Mouse (Mus musculus) urinary bladder, postnatal 36 days (tissue): ENCODE results near the gene Clca3b.
"Not testable (repeated sequence)": the region's sequence is repeated elsewhere in the genome, so short reads cannot be mapped to it uniquely, and the experiment has no call there.

Source experiments
- DNase-seq, 2 experiments: peaks; one replicate each; pipeline ENCODE4 v3.0.0; 2022; ENCODE audit warnings: low spot score in 2 of 2, mixed read lengths in 1 of 2

Gene Clca3b

DNA sequence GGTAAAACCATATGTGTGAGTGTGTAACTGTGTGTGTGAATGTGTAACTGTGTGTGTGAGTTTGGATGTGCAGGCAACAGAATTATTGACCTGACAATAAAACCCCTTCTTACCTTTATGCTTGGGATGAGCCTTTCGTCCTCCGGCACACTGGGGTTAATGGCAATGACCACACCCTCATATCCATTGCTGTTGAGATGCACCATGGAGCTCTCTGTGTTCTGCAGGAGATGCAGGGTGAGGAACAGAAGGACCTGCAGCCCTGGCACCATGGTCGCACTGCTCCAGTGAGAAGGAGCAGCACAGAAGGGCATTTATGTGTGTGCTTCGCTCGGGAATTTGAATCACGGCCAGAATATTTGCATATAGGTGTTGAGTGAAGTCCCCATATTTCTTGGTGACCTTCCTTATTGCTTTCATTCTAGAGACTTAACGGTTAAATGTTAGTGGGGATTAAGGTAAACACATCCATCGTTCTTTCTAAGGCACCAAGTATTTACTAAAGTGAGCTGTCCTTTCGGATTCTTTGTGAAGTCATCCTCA, at the start of gene Clca3b:
Gene Clca3b (minus strand): TSS at position 344 of the 543 bp plus-strand sequence.
- DNase-seq: not testable (repeated sequence)

DNA sequence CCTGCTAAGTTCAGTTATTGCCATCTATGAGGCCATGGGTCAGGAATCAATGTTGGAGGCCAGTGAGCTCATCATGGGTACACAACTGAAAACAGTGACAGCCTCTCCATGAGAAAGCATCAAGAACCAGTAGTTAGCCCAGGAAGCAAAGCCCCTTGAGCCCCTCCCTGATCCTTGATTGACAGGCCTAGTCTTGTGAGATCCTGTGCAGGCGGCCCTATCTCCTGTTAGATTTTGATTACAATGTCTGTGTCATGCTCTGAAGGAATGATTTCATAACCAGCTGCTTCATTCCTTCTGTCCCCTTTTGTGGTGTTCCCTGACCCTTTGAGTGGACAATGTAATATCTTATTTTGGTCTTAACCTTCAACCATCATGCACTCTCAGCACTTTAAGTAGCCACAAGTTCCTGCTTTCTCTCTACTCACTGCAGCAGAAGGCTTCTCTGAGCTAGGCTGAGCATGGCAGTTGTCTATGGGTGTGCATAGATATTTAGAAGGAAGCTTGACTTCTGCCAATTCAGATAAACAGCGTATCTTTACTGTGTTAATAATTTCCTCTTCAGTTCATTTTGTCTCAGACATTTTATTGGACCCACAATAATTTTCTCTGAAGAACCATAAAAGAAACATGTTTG, 48.0 kb upstream of the Clca3b start:
- no peak for DNase-seq

- DNase-seq: no peak
Observed at GRCm38 (mm10) chr3:144890246-144890758, 41.1 kb upstream of the Clca3b start.

GRCm38 (mm10) chr3:144886957-144887356, 37.8 kb upstream of the Clca3b start:
- DNase-seq: no peak

- not testable (repeated sequence) for DNase-seq
Observed at GRCm38 (mm10) chr3:144872012-144872411, 22.9 kb upstream of the Clca3b start.

- DNase-seq: no peak
Observed at GRCm38 (mm10) chr3:144849584-144849983, 427 bp upstream of the Clca3b start.

GRCm38 (mm10) chr3:144827257-144827656, 21.9 kb downstream of the Clca3b start:
- no peak for DNase-seq

DNA sequence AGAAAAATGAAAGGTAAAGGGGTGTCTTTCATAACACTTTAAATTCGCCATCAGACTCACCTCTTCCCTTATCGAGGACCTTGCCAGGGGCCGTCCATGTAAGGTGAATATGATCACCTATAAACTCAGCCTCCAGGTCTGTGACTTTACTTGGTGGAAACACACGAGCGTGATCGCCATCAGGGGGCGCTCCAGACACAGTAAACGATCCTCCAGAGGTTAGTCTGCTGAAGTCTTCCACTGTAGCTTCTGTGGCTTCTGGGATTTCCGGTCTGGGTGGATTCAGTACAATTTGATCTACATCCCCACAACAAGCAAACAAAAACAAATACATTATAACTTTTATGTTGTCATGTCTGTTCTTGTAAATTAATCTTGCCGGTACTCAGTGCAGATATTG, 24.0 kb downstream of the Clca3b start:
- peak; percentile 71 to 85 for DNase-seq

DNA sequence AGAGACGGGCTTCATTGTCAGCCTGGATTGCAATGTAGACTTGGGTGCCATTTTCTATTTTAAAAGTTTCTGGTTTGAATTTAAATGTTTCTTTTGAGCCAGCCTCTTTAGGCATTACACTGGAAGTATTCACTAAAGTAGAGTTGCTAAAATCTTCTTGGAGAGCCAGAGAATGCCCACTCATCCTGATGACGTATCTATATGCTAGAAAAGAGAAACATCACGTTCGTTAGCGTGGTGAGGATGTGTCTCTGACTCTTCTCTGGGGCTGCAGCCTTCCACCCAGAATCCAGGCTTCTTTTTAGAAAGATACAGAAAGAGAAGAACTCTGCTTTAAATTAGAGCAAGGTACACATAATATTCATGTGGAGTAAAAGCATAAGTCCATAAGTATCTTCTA, 25.8 kb downstream of the Clca3b start:
- DNase-seq: no peak

DNA sequence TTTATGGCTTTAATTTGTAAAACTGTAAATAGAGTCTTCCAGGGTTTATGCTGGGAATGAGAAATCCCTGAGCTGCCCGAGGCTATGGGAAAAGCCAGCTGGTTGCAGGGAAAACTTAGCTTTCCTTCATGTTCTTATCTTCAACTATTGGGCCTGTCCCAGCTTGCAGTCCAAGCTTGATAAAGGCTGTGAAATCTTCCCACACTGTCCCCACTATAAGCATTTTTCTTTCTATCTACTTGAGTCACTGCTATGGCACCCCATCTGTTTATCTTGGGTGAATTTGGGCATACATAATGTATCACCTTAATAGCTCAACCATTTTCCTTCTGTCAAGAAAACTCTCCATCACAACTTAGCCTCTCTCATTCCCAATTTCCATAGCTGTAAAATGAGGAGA, 28.5 kb downstream of the Clca3b start:
- DNase-seq: no peak

- not testable (repeated sequence) for DNase-seq
Observed at GRCm38 (mm10) chr3:144819219-144819618, 29.9 kb downstream of the Clca3b start, which contains the start of gene Clca3a2. Clca3a2 (minus strand) TSS chr3:144819494.

DNA sequence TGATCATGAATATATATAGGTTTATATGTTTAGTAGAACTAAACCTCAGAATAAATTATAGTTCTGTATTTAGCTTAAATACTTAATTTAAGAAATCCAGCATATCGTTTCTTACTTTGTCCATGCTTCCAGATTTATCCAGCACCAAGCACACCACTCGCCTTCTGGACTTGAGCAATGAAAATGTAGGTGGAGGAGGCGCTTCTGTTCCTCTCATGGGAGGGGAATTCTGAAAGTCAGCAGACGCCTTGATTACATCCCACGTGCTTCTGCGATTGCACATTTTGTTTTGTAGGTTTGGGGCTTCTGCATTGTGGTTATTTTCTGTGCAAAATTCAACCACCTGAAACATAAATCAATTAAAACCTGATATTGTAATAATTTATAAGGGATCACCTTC, 35.8 kb downstream of the Clca3b start:
- DNase-seq: not testable (repeated sequence)

DNA sequence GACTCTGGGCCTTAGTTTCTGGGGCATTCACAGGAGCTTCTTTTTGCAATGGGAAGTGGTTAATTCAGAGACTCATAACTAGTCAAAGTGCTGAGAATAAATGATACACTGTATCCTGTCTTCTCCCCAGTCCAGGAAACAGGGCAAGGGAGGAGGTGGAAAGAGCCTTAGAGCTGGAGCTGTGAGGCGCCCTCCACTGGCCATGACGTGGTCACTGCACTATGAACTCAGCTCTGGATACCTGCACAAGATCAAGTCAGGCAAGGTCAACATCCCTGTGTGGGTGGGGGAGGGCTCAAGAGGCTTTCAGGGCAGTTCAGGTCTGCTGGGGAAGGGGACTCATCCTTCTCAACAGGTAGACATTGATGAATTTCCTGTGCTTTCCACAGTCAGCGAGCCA, 37.3 kb downstream of the Clca3b start:
- no peak for DNase-seq

- DNase-seq: not testable (repeated sequence)
Observed at GRCm38 (mm10) chr3:144808153-144808925, 40.8 kb downstream of the Clca3b start.

GRCm38 (mm10) chr3:144806626-144807025, 42.5 kb downstream of the Clca3b start:
- DNase-seq: not testable (repeated sequence)

GRCm38 (mm10) chr3:144801861-144802260, 47.3 kb downstream of the Clca3b start:
- peak in 1 of 2 experiments; percentile 35 for DNase-seq

DNA sequence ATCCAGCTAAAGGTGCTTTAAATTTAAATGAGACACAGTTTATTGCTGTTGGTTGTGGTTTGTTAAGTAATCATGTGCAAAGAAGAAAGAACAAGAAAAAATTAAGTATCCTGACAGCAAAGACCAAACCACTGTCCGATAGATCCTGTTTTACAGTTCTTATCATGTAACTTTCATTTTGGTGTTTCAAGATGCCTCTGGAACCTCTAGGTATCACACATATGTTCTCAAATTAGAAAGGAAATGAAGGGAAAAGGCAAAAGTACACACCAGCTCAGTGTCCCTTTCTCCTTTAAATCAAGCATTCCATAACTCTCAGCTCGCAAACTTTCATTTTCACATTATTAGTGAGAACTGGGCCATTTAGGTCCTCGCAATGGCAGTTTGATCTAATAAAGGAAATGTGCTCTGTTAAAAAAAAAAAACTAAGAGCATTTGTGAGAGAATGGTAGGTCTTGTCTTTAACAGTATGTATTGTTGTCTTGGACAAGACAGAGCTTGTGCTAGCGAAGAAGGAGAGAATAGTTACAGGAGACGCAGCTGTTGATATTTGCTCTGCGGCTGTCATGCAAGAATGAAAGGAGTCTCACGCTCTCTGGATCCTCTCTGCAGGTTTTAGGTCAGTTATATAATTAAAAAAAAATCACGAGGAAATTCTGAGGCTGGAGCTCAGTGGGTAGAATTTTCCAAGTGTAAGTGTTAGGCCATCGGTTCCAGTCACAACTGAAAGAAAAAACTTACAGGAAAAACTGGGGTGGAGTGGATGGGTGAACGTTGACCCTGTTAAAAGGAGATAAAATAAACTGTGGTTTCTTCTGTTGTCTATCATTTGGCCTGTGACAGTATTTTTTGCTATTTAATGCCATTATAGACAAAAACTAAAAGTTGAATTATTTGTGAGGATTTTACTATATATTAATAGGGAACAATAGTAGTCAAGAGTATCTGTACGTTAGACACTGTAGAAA, 63.7 kb downstream of the Clca3b start:
- no peak for DNase-seq
